Mouse (Mus musculus): ENCODE data around the gene Slc25a21. TPM values are rescaled to one million over a fixed set of nuclear protein-coding genes. Genes with fewer than 3 reads are reported as not detected.

The Slc25a21 gene
- polyA plus RNA-seq, 1 experiment: not detected

- TF ChIP-seq CTCF (IDR thresholded peaks at IDR 0.05; ENCODE audit: extremely low read depth, insufficient read length, insufficient replicate concordance, low read depth, low read length) (no peak), POLR2A (IDR thresholded peaks at IDR 0.05; ENCODE audit: low read depth, low read length) (no peak)
- Histone ChIP-seq H3K36me3 (ENCODE audit: control insufficient read depth, insufficient read depth, low read length) (no peaks in the 10 kb centered on the region), H3K4me1 (ENCODE audit: control insufficient read depth, insufficient read depth, insufficient read length, low read length) (no peaks in the 10 kb centered on the region), H3K27ac (ENCODE audit: insufficient read depth, low read depth, low read length) (no peak overlapping the region), H3K4me3 (ENCODE audit: low read depth, low read length) (no peak overlapping the region), H3K27me3 (ENCODE audit: control insufficient read depth, insufficient read depth, low read length) (no peaks in the 10 kb centered on the region)
- WGBS: 78% methylated on average over 3 of the region's 3 CpGs
These were observed 417.7 kb downstream of the Slc25a21 start for GRCm38 (mm10) chr12:56779621-56780020.

- H3K27ac ChIP-seq (ENCODE audit: insufficient read depth, low read depth, low read length): no peak overlapping the region
- whole genome bisulfite sequencing: 61% methylated on average over 6 of the region's 6 CpGs
- H3K4me1 ChIP-seq (ENCODE audit: control insufficient read depth, insufficient read depth, insufficient read length, low read length): no peaks in the 10 kb centered on the region
- TF ChIP-seq POLR2A (IDR thresholded peaks at IDR 0.05; ENCODE audit: low read depth, low read length) (no peak), CTCF (IDR thresholded peaks at IDR 0.05; ENCODE audit: extremely low read depth, insufficient read length, insufficient replicate concordance, low read depth, low read length) (no peak)
- no peaks in the 10 kb centered on the region for H3K36me3 ChIP-seq (ENCODE audit: control insufficient read depth, insufficient read depth, low read length)
- no peak overlapping the region for H3K4me3 ChIP-seq (ENCODE audit: low read depth, low read length)
- no peaks in the 10 kb centered on the region for H3K27me3 ChIP-seq (ENCODE audit: control insufficient read depth, insufficient read depth, low read length)
These were observed 423.3 kb downstream of the Slc25a21 start for GRCm38 (mm10) chr12:56773941-56774340.

- WGBS: 79% methylated on average over 5 of the region's 5 CpGs
These were observed 427.9 kb downstream of the Slc25a21 start for GRCm38 (mm10) chr12:56769421-56769820.

GRCm38 (mm10) chr12:56767474-56767873, 429.8 kb downstream of the Slc25a21 start:
- H3K4me1 ChIP-seq (ENCODE audit: control insufficient read depth, insufficient read depth, insufficient read length, low read length): no peaks in the 10 kb centered on the region
- H3K36me3 ChIP-seq (ENCODE audit: control insufficient read depth, insufficient read depth, low read length): no peaks in the 10 kb centered on the region
- 75% methylated on average over 6 of the region's 6 CpGs for WGBS
- TF ChIP-seq POLR2A (IDR thresholded peaks at IDR 0.05; ENCODE audit: low read depth, low read length) (no peak), CTCF (IDR thresholded peaks at IDR 0.05; ENCODE audit: extremely low read depth, insufficient read length, insufficient replicate concordance, low read depth, low read length) (no peak)
- H3K27ac ChIP-seq (ENCODE audit: insufficient read depth, low read depth, low read length): no peak overlapping the region
- H3K4me3 ChIP-seq (ENCODE audit: low read depth, low read length): no peak overlapping the region
- H3K27me3 ChIP-seq (ENCODE audit: control insufficient read depth, insufficient read depth, low read length): no peaks in the 10 kb centered on the region

More at GRCm38 (mm10) chr12:56769421-56769820, 427.9 kb downstream of the Slc25a21 start:
- H3K4me3 ChIP-seq (ENCODE audit: low read depth, low read length): no peak overlapping the region
- TF ChIP-seq CTCF (IDR thresholded peaks at IDR 0.05; ENCODE audit: extremely low read depth, insufficient read length, insufficient replicate concordance, low read depth, low read length) (no peak), POLR2A (IDR thresholded peaks at IDR 0.05; ENCODE audit: low read depth, low read length) (no peak)
- no peak overlapping the region for H3K27ac ChIP-seq (ENCODE audit: insufficient read depth, low read depth, low read length)
- H3K36me3 ChIP-seq (ENCODE audit: control insufficient read depth, insufficient read depth, low read length): no peaks in the 10 kb centered on the region
- H3K4me1 ChIP-seq (ENCODE audit: control insufficient read depth, insufficient read depth, insufficient read length, low read length): no peaks in the 10 kb centered on the region
- no peaks in the 10 kb centered on the region for H3K27me3 ChIP-seq (ENCODE audit: control insufficient read depth, insufficient read depth, low read length)

- no peaks in the 10 kb centered on the region for H3K36me3 ChIP-seq (ENCODE audit: control insufficient read depth, insufficient read depth, low read length)
- no peaks in the 10 kb centered on the region for H3K4me1 ChIP-seq (ENCODE audit: control insufficient read depth, insufficient read depth, insufficient read length, low read length)
- no peak overlapping the region for H3K4me3 ChIP-seq (ENCODE audit: low read depth, low read length)
- H3K27me3 ChIP-seq (ENCODE audit: control insufficient read depth, insufficient read depth, low read length): no peaks in the 10 kb centered on the region
- WGBS: 69% methylated on average over 4 of the region's 4 CpGs
- no peak overlapping the region for H3K27ac ChIP-seq (ENCODE audit: insufficient read depth, low read depth, low read length)
- TF ChIP-seq CTCF (IDR thresholded peaks at IDR 0.05; ENCODE audit: extremely low read depth, insufficient read length, insufficient replicate concordance, low read depth, low read length) (no peak), POLR2A (IDR thresholded peaks at IDR 0.05; ENCODE audit: low read depth, low read length) (no peak)
These were observed 460.2 kb downstream of the Slc25a21 start for GRCm38 (mm10) chr12:56737104-56737503.

GRCm38 (mm10) chr12:56727631-56728030, 469.6 kb downstream of the Slc25a21 start:
- Histone ChIP-seq H3K36me3 (ENCODE audit: control insufficient read depth, insufficient read depth, low read length) (no peaks in the 10 kb centered on the region), H3K4me3 (ENCODE audit: low read depth, low read length) (no peak overlapping the region), H3K27me3 (ENCODE audit: control insufficient read depth, insufficient read depth, low read length) (no peaks in the 10 kb centered on the region), H3K4me1 (ENCODE audit: control insufficient read depth, insufficient read depth, insufficient read length, low read length) (no peaks in the 10 kb centered on the region), H3K27ac (ENCODE audit: insufficient read depth, low read depth, low read length) (no peak overlapping the region)
- TF ChIP-seq POLR2A (IDR thresholded peaks at IDR 0.05; ENCODE audit: low read depth, low read length) (no peak), CTCF (IDR thresholded peaks at IDR 0.05; ENCODE audit: extremely low read depth, insufficient read length, insufficient replicate concordance, low read depth, low read length) (no peak)
- WGBS: 48% methylated on average over 4 of the region's 4 CpGs

GRCm38 (mm10) chr12:56718707-56719051, 478.6 kb downstream of the Slc25a21 start:
- Histone ChIP-seq H3K27me3 (ENCODE audit: control insufficient read depth, insufficient read depth, low read length) (no peaks in the 10 kb centered on the region), H3K4me1 (ENCODE audit: control insufficient read depth, insufficient read depth, insufficient read length, low read length) (no peaks in the 10 kb centered on the region), H3K4me3 (ENCODE audit: low read depth, low read length) (no peak overlapping the region), H3K27ac (ENCODE audit: insufficient read depth, low read depth, low read length) (no peak overlapping the region), H3K36me3 (ENCODE audit: control insufficient read depth, insufficient read depth, low read length) (no peaks in the 10 kb centered on the region)
- 49% methylated on average over 6 of the region's 6 CpGs for WGBS
- no peak for TF ChIP-seq CTCF (IDR thresholded peaks at IDR 0.05; ENCODE audit: extremely low read depth, insufficient read length, insufficient replicate concordance, low read depth, low read length)
- no peak for TF ChIP-seq POLR2A (IDR thresholded peaks at IDR 0.05; ENCODE audit: low read depth, low read length)
